Mouse (Mus musculus) lung, postnatal 0 days (tissue): ENCODE results near the gene Tcte3.
"Not testable (repeated sequence)": the region's sequence is repeated elsewhere in the genome, so short reads cannot be mapped to it uniquely, and the experiment has no call there.

ENCODE experiments used
- CTCF ChIP-seq: IDR thresholded peaks from 2 replicates; pipeline ENCODE4 v1.5.1; 2016; ENCODE audit warnings: antibody characterized with exemption, mild to moderate bottlenecking
- EP300 ChIP-seq: IDR thresholded peaks from 2 replicates; pipeline ENCODE4 v1.6.1; 2016; ENCODE audit warnings: antibody characterized with exemption, mild to moderate bottlenecking, control low read depth

- not testable (repeated sequence) for TF ChIP-seq CTCF, EP300
These were observed 12.5 kb upstream of the Tcte3 start for GRCm38 (mm10) chr17:15053829-15054200.
